Mouse (Mus musculus) cerebellum, postnatal 14 days (tissue): Measurements from ENCODE around the gene Mynn.

Source experiments
- DNase-seq, 2 experiments: peaks; one replicate each; pipeline ENCODE4 v3.0.0; 2021; ENCODE audit warnings: mixed read lengths in 2 of 2

Gene Mynn

GRCm38 (mm10) chr3:30646761-30647160 lies 44.9 kb downstream of the Mynn start:
- no peak for DNase-seq

- peak; percentile 27 to 42 for DNase-seq
Measured at GRCm38 (mm10) chr3:30647440-30648090, 45.7 kb downstream of the Mynn start, which contains the start of gene Lrrc34. Gene Lrrc34 (minus strand): TSS chr3:30647869.

- no peak for DNase-seq
Measured at GRCm38 (mm10) chr3:30648466-30648865, 46.6 kb downstream of the Mynn start.

GRCm38 (mm10) chr3:30650062-30650841 lies 48.4 kb downstream of the Mynn start:
- peak; percentile 15 to 31 for DNase-seq

- DNase-seq = no peak
Measured at GRCm38 (mm10) chr3:30655937-30656336, 54.1 kb downstream of the Mynn start.

GRCm38 (mm10) chr3:30658486-30658885 lies 56.6 kb downstream of the Mynn start:
- no peak for DNase-seq
